Mouse (Mus musculus) myocyte (in vitro differentiated cells): ENCODE measurements around the gene Rasgrf1. TPM values are rescaled to one million over a fixed set of nuclear protein-coding genes. Genes with fewer than 3 reads are reported as not detected.

Experiments
- H3K27me3 ChIP-seq: one replicate; pipeline ENCODE4 v1.6.1; 2011; ENCODE audit not compliant: control insufficient read depth, insufficient read depth, insufficient read length
- H3K36me3 ChIP-seq: one replicate; pipeline ENCODE4 v1.6.1; 2011; ENCODE audit not compliant: control insufficient read depth, insufficient read depth
- H3K4me2 ChIP-seq: one replicate; pipeline ENCODE4 v1.6.1; 2011; ENCODE audit warnings: low read depth, control low read depth
- H3K4me3 ChIP-seq: one replicate; pipeline ENCODE4 v1.5.1; 2011; ENCODE audit warnings: mild to moderate bottlenecking, control low read depth, moderate library complexity
- H3K79me2 ChIP-seq: one replicate; pipeline ENCODE4 v1.6.1; 2011; ENCODE audit not compliant: control insufficient read depth, insufficient read depth
- H3ac ChIP-seq: one replicate; pipeline ENCODE4 v1.6.1; 2011; ENCODE audit not compliant: control insufficient read depth, insufficient read length
- CEBPB ChIP-seq: IDR thresholded peaks from 2 replicates; pipeline ENCODE4 v1.6.1; 2011; ENCODE audit warnings: mild to moderate bottlenecking, moderate library complexity; ENCODE audit not compliant: poor library complexity, insufficient read depth, severe bottlenecking
- E2F4 ChIP-seq: IDR thresholded peaks from one replicate; pipeline ENCODE4 v1.6.1; 2011; ENCODE audit warnings: mild to moderate bottlenecking, control low read depth, moderate library complexity; ENCODE audit not compliant: insufficient read depth
- MAX ChIP-seq: IDR thresholded peaks from one replicate; pipeline ENCODE4 v1.6.1; 2011; ENCODE audit warnings: low read depth, mild to moderate bottlenecking, control low read depth
- MYOD1 ChIP-seq, 3 experiments: IDR thresholded peaks; one replicate each; pipeline ENCODE4 v1.6.1; 2011; ENCODE audit warnings: control low read depth in 2 of 3, low read depth in 2 of 3, mild to moderate bottlenecking in 2 of 3, moderate library complexity in 1 of 3; ENCODE audit not compliant: insufficient read length in 2 of 3, control insufficient read depth in 1 of 3
- MYOG ChIP-seq, 3 experiments: IDR thresholded peaks; one replicate each; pipeline ENCODE4 v1.6.1; 2011; ENCODE audit warnings: control low read depth in 2 of 3, low read depth in 2 of 3, mild to moderate bottlenecking in 2 of 3; ENCODE audit not compliant: insufficient read length in 2 of 3, control insufficient read depth in 1 of 3, insufficient read depth in 1 of 3
- POLR2A ChIP-seq: IDR thresholded peaks from one replicate; pipeline ENCODE4 v1.6.1; 2011; ENCODE audit warnings: low read depth, mild to moderate bottlenecking, control low read depth, moderate library complexity; ENCODE audit not compliant: insufficient read length
- POLR2AphosphoS2 ChIP-seq: IDR thresholded peaks from one replicate; pipeline ENCODE4 v1.6.1; 2011; ENCODE audit warnings: low read depth, control low read depth; ENCODE audit not compliant: insufficient read length
- REST ChIP-seq: IDR thresholded peaks from one replicate; pipeline ENCODE4 v1.6.1; 2011; ENCODE audit warnings: mild to moderate bottlenecking, control low read depth, moderate library complexity; ENCODE audit not compliant: insufficient read depth, insufficient read length
- SRF ChIP-seq: IDR thresholded peaks from one replicate; pipeline ENCODE4 v1.6.1; 2011; ENCODE audit warnings: low read depth; ENCODE audit not compliant: control insufficient read depth, insufficient read length
- TCF12 ChIP-seq: IDR thresholded peaks from one replicate; pipeline ENCODE4 v1.6.1; 2011; ENCODE audit warnings: mild to moderate bottlenecking, control low read depth; ENCODE audit not compliant: poor library complexity, insufficient read depth, severe bottlenecking
- TCF3 ChIP-seq: IDR thresholded peaks from one replicate; pipeline ENCODE4 v1.6.1; 2011; ENCODE audit warnings: low read depth, control low read depth; ENCODE audit not compliant: insufficient read length
- USF1 ChIP-seq: IDR thresholded peaks from one replicate; pipeline ENCODE4 v1.6.1; 2011; ENCODE audit warnings: low read depth, mild to moderate bottlenecking, control low read depth, moderate library complexity
- polyA plus RNA-seq: library from polyadenylated mRNA; unstranded; fragments of >200 nt; fragmentation: generic; extraction: Trizol; gene quantifications from one replicate; pipeline ENCODE4 v1.2.1, GENCODE M21; 2012; ENCODE audit warnings: missing spikeins

The Rasgrf1 gene
- polyA plus RNA-seq, 1 experiment: not detected

DNA sequence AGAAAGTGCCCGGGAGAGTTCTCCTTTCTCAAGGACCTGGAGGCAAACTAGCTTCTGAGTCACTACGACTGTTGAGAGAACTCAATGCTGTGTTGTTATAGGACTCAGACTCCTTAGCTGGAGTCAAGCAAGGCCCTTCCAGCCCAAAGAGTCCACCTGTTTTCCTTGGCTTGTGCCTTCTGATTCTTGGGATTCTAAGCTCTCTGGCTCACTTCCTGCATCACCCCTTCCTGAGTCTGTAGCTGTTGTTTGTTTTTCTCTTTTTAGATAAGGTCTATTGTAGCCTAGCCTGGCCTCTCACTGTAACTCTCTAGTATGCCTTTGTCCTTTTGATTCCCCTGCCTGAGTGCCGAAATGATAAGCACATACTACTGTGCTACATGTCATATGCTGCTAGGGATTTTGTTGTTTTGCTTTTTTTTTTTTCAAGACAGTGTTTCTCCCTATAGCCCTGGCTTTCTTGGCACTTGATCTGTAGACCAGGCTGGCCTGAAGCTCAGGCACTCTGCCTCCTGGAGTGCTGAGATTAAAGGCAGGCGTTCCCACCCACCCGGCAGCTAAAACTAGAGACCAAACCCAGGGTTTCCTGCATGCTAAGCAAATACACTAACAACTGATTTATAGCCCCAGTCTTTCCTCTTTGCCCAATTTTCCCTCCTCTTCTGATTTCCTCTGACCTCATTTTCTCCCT is 138.4 kb downstream of the Rasgrf1 start:
- Histone ChIP-seq H3ac (no peak overlapping the region), H3K79me2 (no peaks in the 10 kb centered on the region), H3K27me3 (no peaks in the 10 kb centered on the region), H3K36me3 (no peaks in the 10 kb centered on the region), H3K4me2 (no peak overlapping the region), H3K4me3 (no peak overlapping the region)
- TF ChIP-seq E2F4 (no peak), TCF3 (no peak), USF1 (no peak), CEBPB (no peak), TCF12 (no peak), SRF (no peak), MYOG (IDR thresholded peaks at IDR 0.05; ENCODE audit: control insufficient read depth in 1 of 3, insufficient read depth in 1 of 3, insufficient read length in 2 of 3, low read depth in 2 of 3) (no peak), REST (no peak), MAX (no peak), MYOD1 (IDR thresholded peaks at IDR 0.05; ENCODE audit: control insufficient read depth in 1 of 3, insufficient read length in 2 of 3, low read depth in 2 of 3) (no peak), POLR2A (no peak), POLR2AphosphoS2 (no peak)

DNA sequence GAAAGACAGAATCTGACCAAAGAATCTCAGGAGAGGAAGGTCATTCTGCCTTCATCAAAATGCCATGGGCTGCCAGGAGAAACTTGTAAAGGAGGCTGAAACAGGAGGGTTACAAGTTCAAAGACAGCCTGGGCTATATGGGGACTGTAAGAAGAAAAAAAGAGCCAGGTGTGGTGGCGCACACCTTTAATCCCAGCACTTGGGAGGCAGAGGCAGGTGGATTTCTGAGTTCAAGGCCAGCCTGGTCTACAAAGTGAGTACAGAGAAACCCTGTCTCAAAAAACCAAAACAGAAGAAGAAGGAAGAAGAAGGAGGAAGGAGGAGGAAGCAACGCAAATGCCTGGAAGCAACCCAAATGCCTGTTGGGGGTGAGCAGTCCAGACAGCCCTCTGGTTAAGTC is 144.1 kb downstream of the Rasgrf1 start, which contains the start of gene Ctsh:
Ctsh (plus strand) TSS at position 301 of the 400 bp plus-strand sequence.
- TF ChIP-seq POLR2A (no peak), TCF12 (no peak), E2F4 (no peak), MYOG (IDR thresholded peaks at IDR 0.05; ENCODE audit: control insufficient read depth in 1 of 3, insufficient read depth in 1 of 3, insufficient read length in 2 of 3, low read depth in 2 of 3) (no peak), MAX (no peak), SRF (no peak), MYOD1 (IDR thresholded peaks at IDR 0.05; ENCODE audit: control insufficient read depth in 1 of 3, insufficient read length in 2 of 3, low read depth in 2 of 3) (no peak), CEBPB (no peak), POLR2AphosphoS2 (no peak), TCF3 (no peak), USF1 (no peak), REST (no peak)
- peak within 1 kb of the TSS; percentile 62 for H3K4me2 ChIP-seq
- H3K79me2 ChIP-seq: no peaks in the 10 kb centered on the region
- no peaks in the 10 kb centered on the region for H3K36me3 ChIP-seq
- H3K27me3 ChIP-seq: no peaks in the 10 kb centered on the region
- no peak within 1 kb of the TSS for H3K4me3 ChIP-seq
- H3ac ChIP-seq: no peak within 1 kb of the TSS

DNA sequence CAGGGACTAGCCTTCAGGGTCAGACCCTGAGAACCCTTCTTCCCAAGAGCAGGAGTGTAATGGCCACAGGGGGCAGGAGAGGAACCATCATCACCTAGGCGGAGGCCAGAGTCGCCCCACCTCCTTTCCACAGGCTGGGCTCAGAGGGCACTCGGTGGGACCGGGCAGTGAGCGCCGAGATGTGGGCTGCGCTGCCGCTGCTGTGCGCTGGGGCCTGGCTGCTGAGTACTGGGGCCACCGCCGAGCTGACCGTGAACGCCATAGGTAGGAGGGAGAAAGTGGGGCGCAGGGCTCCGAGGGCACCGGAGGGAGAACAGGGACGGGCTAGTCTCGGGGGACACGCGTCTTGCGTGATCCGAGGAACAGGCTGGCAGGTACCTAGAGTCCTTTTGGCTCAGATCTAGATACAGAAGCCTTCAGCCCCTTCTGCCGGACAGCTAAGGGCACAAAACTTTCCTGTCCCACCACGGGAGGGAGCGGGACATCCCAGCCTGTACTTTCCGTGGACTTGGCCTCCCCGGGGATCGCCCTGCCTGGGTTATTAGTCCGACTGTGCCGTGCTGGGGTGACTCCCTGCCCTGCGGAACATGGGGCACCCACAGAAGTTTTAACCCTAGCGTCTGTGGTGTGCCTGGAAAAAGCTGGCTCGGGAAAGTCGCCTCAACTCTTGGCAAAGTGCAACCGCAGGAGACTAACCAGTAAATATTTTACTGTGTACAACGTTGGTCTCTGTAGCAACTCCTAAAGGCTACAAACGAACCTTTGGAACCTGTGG is 144.8 kb downstream of the Rasgrf1 start:
- no peak overlapping the region for H3K4me3 ChIP-seq

DNA sequence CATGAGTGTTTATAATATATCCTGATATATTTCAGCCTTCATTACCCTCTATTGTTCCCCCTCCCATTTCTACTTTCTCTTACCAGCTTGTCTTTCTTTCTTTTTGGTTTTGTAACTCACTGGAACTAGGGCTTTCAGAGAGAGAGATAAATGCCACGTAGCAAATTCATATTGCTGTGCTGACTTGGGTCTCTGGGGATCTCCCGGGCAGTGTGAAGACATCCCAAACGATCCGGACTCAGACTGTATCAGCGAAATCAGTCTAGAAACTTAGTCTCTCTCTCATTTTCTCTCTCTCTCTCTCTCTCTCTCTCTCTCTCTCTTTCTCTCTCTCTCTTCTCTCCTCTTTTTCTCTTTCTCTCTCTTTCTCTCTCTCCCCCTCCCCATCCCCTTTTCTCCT is 145.7 kb downstream of the Rasgrf1 start:
- Histone ChIP-seq H3K79me2 (no peaks in the 10 kb centered on the region), H3ac (no peak overlapping the region), H3K4me3 (no peak overlapping the region), H3K4me2 (no peak overlapping the region), H3K27me3 (no peaks in the 10 kb centered on the region), H3K36me3 (no peaks in the 10 kb centered on the region)
- TF ChIP-seq TCF3: no peak
- no peak for TF ChIP-seq USF1
- no peak for TF ChIP-seq POLR2A
- TF ChIP-seq MAX: no peak
- TF ChIP-seq MYOD1 (IDR thresholded peaks at IDR 0.05; ENCODE audit: control insufficient read depth in 1 of 3, insufficient read length in 2 of 3, low read depth in 2 of 3): no peak
- TF ChIP-seq TCF12: no peak
- no peak for TF ChIP-seq SRF
- no peak for TF ChIP-seq CEBPB
- no peak for TF ChIP-seq REST
- TF ChIP-seq POLR2AphosphoS2: no peak
- TF ChIP-seq E2F4: no peak
- TF ChIP-seq MYOG (IDR thresholded peaks at IDR 0.05; ENCODE audit: control insufficient read depth in 1 of 3, insufficient read depth in 1 of 3, insufficient read length in 2 of 3, low read depth in 2 of 3): no peak

More for the DNA sequence above, 144.8 kb downstream of the Rasgrf1 start:
- Histone ChIP-seq H3K4me2 (peak overlapping the region; percentile 62), H3K36me3 (no peaks in the 10 kb centered on the region), H3ac (no peak overlapping the region), H3K79me2 (no peaks in the 10 kb centered on the region), H3K27me3 (no peaks in the 10 kb centered on the region)
- TF ChIP-seq TCF12 (no peak), POLR2AphosphoS2 (no peak), TCF3 (no peak), POLR2A (no peak), E2F4 (no peak), REST (no peak), MAX (no peak), MYOD1 (IDR thresholded peaks at IDR 0.05; ENCODE audit: control insufficient read depth in 1 of 3, insufficient read length in 2 of 3, low read depth in 2 of 3) (no peak), CEBPB (no peak), MYOG (IDR thresholded peaks at IDR 0.05; ENCODE audit: control insufficient read depth in 1 of 3, insufficient read depth in 1 of 3, insufficient read length in 2 of 3, low read depth in 2 of 3) (no peak), SRF (no peak), USF1 (no peak)
